Mouse (Mus musculus): ENCODE measurements around the gene Sugp2.

- TF ChIP-seq CTCF (IDR thresholded peaks at IDR 0.05; ENCODE audit: borderline replicate concordance, insufficient read depth, low read length) (peak; percentile 4; the same call in 1 of the 2 replicates), POLR2A (IDR thresholded peaks at IDR 0.05; ENCODE audit: low read depth, low read length) (no peak)
These were observed 20.6 kb downstream of the Sugp2 start for GRCm38 (mm10) chr8:70254628-70255027.

Data from embryonic fibroblast, embryonic 13.5 days (primary cell).